Mouse (Mus musculus) testis, adult 2 months (tissue): ENCODE data around the gene Cpsf6.

Experiments used
- CTCF ChIP-seq: fragments of 200-500 bp; IDR thresholded peaks from 2 replicates; pipeline ENCODE4 v1.5.1; 2012; ENCODE audit warnings: low read depth, mild to moderate bottlenecking, inconsistent platforms, low read length, moderate library complexity; ENCODE audit not compliant: control insufficient read depth, insufficient read depth, insufficient replicate concordance
- POLR2A ChIP-seq: fragments of 200-500 bp; IDR thresholded peaks from 2 replicates; pipeline ENCODE4 v1.6.1; 2012; ENCODE audit warnings: low read depth, mild to moderate bottlenecking, inconsistent platforms, low read length, moderate library complexity; ENCODE audit not compliant: control insufficient read depth

DNA sequence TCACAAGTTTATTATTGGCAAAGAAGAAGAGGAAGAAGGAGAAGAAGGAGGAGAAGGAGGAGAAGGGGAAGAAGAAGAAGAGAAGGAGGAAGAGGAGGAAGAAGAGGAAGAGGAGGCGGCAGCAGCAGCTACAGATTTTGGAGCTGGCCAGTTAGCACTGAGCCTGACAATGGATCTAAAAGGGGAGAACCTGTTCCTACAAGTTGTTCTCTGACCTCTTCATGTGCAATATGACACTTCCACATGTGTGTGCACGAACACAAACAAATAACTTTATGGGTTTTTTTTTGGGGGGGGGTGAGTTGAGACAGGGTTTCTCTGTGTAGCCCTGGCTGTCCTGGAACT is 5.2 kb upstream of the Cpsf6 start:
- TF ChIP-seq CTCF (no peak), POLR2A (no peak)
